ENCODE assay signal across 8 mouse cellular contexts in genomic region chr3:45380811-45381761, GRCm38 (mm10). TPM values are rescaled to one million over a fixed set of nuclear protein-coding genes. Genes with fewer than 3 reads are reported as not detected.
A peak's percentile ranks its signal among the peaks of the same experiment; 100 is the strongest.
DNase-seq lines count a peak whose midpoint lies in the region; ATAC-seq and TF ChIP-seq lines count a peak whose summit lies in the region.

No protein-coding gene starts in this region.

- ATAC-seq in midbrain, embryonic 14.5 days (ENCODE audit: low FRiP score, low TSS enrichment) = peak; percentile 12; the same call in 1 of the 2 replicates
- ATAC-seq in megakaryocyte, adult 5-6 weeks (ENCODE audit: poor library complexity, severe bottlenecking) = no peak

- H3K9me3 ChIP-seq in forebrain, embryonic 10.5 days = no peaks in the 10 kb centered on the region
- H3K9me3 ChIP-seq in midbrain, embryonic 14.5 days (ENCODE audit: control insufficient read depth, low read length) = no peaks in the 10 kb centered on the region

- WGBS in kidney, adult 2 months = 1% methylated on average over 80 of the region's 82 CpGs
- WGBS in forebrain, embryonic 10.5 days = under 1% methylated on average over 82 of the region's 82 CpGs
- WGBS in midbrain, embryonic 14.5 days = 3% methylated on average over 82 of the region's 82 CpGs

- H3K4me3 ChIP-seq in kidney, adult 2 months (ENCODE audit: insufficient read depth, low read depth, low read length) = no peak overlapping the region
- H3K4me3 ChIP-seq in forebrain, embryonic 10.5 days = peak overlapping the region; percentile 68
- peak overlapping the region; percentile 76 for H3K4me3 ChIP-seq in midbrain, embryonic 14.5 days (replicated peaks; ENCODE audit: low read depth, low read length)

- no peak overlapping the region for H3K27ac ChIP-seq in kidney, adult 2 months (ENCODE audit: insufficient read depth, low read depth, low read length)
- H3K27ac ChIP-seq in forebrain, embryonic 10.5 days = peak overlapping the region; percentile 76
- H3K27ac ChIP-seq in midbrain, embryonic 14.5 days (replicated peaks; ENCODE audit: low read depth, low read length) = peak overlapping the region; percentile 78

- H3K4me1 ChIP-seq in kidney, adult 2 months (ENCODE audit: control insufficient read depth, insufficient read depth, low read length) = no peaks in the 10 kb centered on the region
- H3K4me1 ChIP-seq in forebrain, embryonic 10.5 days = peaks cover 58% of the 10 kb centered on the region
- H3K4me1 ChIP-seq in midbrain, embryonic 14.5 days (ENCODE audit: control insufficient read depth, insufficient read depth, low read length) = peaks cover 11% of the 10 kb centered on the region

- peaks cover 4% of the 10 kb centered on the region for H3K27me3 ChIP-seq in kidney, adult 2 months (replicated peaks; ENCODE audit: control insufficient read depth, insufficient read depth, low read length)
- H3K27me3 ChIP-seq in forebrain, embryonic 10.5 days (ENCODE audit: poor library complexity, severe bottlenecking) = peaks cover 58% of the 10 kb centered on the region
- H3K27me3 ChIP-seq in midbrain, embryonic 14.5 days (ENCODE audit: control insufficient read depth, insufficient read depth, low read length) = no peaks in the 10 kb centered on the region

- H3K4me2 ChIP-seq in midbrain, embryonic 14.5 days (ENCODE audit: low read length) = peak overlapping the region; percentile 87

- no peak for TF ChIP-seq POLR2A in kidney, adult 2 months (IDR thresholded peaks at IDR 0.05; ENCODE audit: low read depth, low read length)

- H3K9ac ChIP-seq in midbrain, embryonic 14.5 days (replicated peaks; ENCODE audit: low read length) = peak overlapping the region; percentile 77

- TF ChIP-seq CTCF in kidney, adult 2 months (conservative IDR thresholded peaks at IDR 0.05; ENCODE audit: insufficient read depth, insufficient read length, low read depth, low read length) = no peak

- H3K36me3 ChIP-seq in kidney, adult 2 months (ENCODE audit: control insufficient read depth, insufficient read depth, low read length) = no peaks in the 10 kb centered on the region
- H3K36me3 ChIP-seq in forebrain, embryonic 10.5 days (replicated peaks) = no peaks in the 10 kb centered on the region
- H3K36me3 ChIP-seq in midbrain, embryonic 14.5 days (ENCODE audit: control insufficient read depth, insufficient read depth, low read length) = peaks cover 9% of the 10 kb centered on the region; the same call in 1 of the 2 replicates

- DNase-seq in kidney, adult 2 months = peak; percentile 2
- no peak for DNase-seq in kidney, adult 9 months
- peak; percentile 15 for DNase-seq in cerebellum, adult 8-10 months
- peak; percentile 55 for DNase-seq in forebrain, embryonic 10.5 days (ENCODE audit: extremely low spot score, low spot score)
- DNase-seq in layer of hippocampus, postnatal 14 days (ENCODE audit: low spot score in 2 of 2) = peak; percentile 32 to 42
- DNase-seq in midbrain, embryonic 14.5 days = peak; percentile 74
- DNase-seq in testis, postnatal 14 days (ENCODE audit: low spot score) = peak; percentile 8

RNA-seq across cellular contexts. Expression of gene Pcdh10, which starts 2.9 kb away (rescaled TPM):
- 0.01 and 0.33 TPM in 2 replicates for polyA plus RNA-seq in kidney, adult 2 months (2012; rRNA removed)
- polyA plus RNA-seq in forebrain, embryonic 10.5 days (2016; fragmentation: Nextera tagmentation; extraction: Ambion mirVana) = 2.1 and 2.2 TPM in 2 replicates
- 100 to 1,000 TPM; 106 to 111 TPM for total RNA-seq in layer of hippocampus, postnatal 14 days (2021)
- polyA plus RNA-seq in midbrain, embryonic 14.5 days (2014; fragmentation: Nextera tagmentation; extraction: Ambion mirVana) = 30.9 and 35.4 TPM in 2 replicates
- not detected in 2 replicates for total RNA-seq in megakaryocyte, adult 5-6 weeks (2015)
- total RNA-seq in megakaryocyte, adult 5-6 weeks (2017) = not detected in 2 replicates
